Mouse (Mus musculus): ENCODE results near the gene Lig1. TPM values are rescaled to one million over a fixed set of nuclear protein-coding genes. Genes with fewer than 3 reads are reported as not detected.

The Lig1 gene
- polyA plus RNA-seq, 1 experiment = 9.4 TPM

DNA sequence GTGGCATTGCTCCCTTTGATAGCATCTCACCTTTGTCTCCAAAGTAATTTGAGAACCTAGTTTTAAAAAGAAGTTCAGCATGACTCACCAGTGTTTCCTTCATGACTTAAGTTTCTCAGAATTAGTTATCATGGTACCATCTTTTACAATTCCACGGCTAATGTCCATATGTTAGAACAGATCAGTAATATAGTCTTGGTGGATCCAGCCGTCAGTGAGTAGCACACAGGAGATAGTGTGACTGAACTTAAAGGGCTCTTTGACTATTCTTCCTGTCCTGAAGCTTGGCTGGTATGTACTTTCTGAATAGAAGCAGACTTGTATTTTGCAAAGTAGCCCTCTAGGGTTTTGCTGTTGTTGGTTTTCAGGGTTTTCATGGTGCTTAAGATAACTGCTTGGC lies 32.3 kb downstream of the Lig1 start:
- H3K27ac ChIP-seq (ENCODE audit: insufficient read depth, low read length) = no peak overlapping the region
- no peaks in the 10 kb centered on the region for H3K4me1 ChIP-seq (ENCODE audit: control insufficient read depth, insufficient read depth, low read length)
- no peak overlapping the region for H3K4me3 ChIP-seq (ENCODE audit: insufficient read depth, low read length)
- TF ChIP-seq CTCF (IDR thresholded peaks at IDR 0.05; ENCODE audit: extremely low read depth, insufficient read depth, low read length) = no peak
- TF ChIP-seq POLR2A (IDR thresholded peaks at IDR 0.05; ENCODE audit: extremely low read depth, insufficient read depth, low read length) = no peak

DNA sequence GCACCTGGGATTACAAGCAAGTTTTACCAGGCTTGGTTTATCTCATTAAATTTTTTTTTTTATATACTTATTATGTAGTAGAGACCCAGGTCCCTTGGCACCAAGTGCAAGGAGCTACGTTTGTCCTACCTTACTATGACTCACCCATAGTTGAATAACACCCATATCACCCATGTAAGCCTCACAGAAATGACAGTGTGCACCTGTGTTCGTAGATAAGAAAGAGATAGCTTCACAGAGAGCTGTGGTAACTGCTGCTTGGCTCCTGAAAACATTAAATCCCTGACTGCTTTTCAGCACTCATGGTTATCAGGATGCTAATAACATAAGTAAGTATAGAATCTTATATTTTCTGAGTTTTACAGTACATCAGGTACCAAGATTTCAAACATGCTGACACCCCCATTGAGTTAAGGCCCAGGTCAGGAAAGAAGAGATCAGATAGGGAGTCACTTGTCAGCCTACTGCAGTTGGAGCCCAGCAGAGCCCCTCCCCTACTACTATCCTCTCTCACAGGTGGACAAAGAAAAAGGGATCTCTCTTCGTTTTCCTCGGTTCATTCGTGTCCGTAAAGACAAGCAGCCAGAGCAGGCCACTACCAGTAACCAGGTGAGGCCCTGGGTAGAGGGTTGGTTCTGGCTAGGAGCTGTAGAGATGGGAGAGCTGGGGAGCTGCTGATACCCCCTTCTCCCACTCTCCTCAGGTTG lies 33.6 kb downstream of the Lig1 start:
- Histone ChIP-seq H3K27ac (ENCODE audit: insufficient read depth, low read length) (no peak overlapping the region), H3K4me1 (ENCODE audit: control insufficient read depth, insufficient read depth, low read length) (no peaks in the 10 kb centered on the region), H3K4me3 (ENCODE audit: insufficient read depth, low read length) (no peak overlapping the region)
- TF ChIP-seq POLR2A (IDR thresholded peaks at IDR 0.05; ENCODE audit: extremely low read depth, insufficient read depth, low read length) (no peak), CTCF (IDR thresholded peaks at IDR 0.05; ENCODE audit: extremely low read depth, insufficient read depth, low read length) (no peak)

DNA sequence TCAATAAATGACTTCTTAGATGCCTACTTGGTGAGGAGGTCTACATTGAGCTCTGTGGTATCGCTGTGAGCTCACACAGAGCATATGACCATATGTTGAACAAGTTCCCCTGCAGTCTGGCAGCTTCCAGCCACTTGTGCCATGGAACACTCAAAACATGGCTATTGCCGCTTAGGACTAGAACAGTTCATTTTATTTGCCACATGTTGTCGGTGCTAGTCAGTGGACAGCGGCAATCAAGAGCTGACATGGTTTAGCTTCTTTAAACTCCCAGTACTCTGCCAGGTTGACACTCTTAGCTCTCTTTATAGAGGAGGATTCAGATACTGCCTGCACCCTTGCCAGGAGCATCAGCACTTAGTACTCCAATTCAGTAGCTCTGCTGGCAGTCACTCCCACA lies 34.3 kb downstream of the Lig1 start:
- Histone ChIP-seq H3K4me3 (ENCODE audit: insufficient read depth, low read length) (no peak overlapping the region), H3K27ac (ENCODE audit: insufficient read depth, low read length) (no peak overlapping the region), H3K4me1 (ENCODE audit: control insufficient read depth, insufficient read depth, low read length) (no peaks in the 10 kb centered on the region)
- TF ChIP-seq POLR2A (IDR thresholded peaks at IDR 0.05; ENCODE audit: extremely low read depth, insufficient read depth, low read length) (no peak), CTCF (IDR thresholded peaks at IDR 0.05; ENCODE audit: extremely low read depth, insufficient read depth, low read length) (no peak)

DNA sequence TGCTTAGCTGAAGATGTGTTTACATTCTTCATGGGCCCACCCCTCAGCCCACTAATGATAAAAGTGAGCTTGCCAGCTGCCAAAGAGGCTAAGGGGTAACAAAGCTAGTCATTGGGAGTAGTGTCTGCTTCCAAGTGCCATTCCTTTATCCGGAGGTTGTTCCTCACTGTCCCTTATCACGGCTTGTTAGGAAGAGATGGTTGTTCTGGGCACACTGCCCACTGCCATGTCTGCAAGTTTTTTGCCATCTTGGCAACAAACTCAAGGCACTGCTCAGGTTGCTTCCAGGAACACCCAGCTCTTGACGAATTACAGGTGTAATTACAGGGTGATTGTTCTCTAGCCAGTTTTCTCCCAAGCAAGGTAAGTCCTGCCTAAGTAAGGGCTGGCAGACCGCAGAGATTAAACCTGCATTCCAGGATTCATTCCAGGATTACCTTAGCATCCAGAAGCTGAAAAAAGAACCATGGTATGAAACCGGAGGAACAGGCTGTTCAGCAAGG lies 37.1 kb downstream of the Lig1 start:
- Histone ChIP-seq H3K27ac (ENCODE audit: insufficient read depth, low read length) (no peak overlapping the region), H3K4me3 (ENCODE audit: insufficient read depth, low read length) (no peak overlapping the region), H3K4me1 (ENCODE audit: control insufficient read depth, insufficient read depth, low read length) (no peaks in the 10 kb centered on the region)
- TF ChIP-seq CTCF (IDR thresholded peaks at IDR 0.05; ENCODE audit: extremely low read depth, insufficient read depth, low read length) (no peak), POLR2A (IDR thresholded peaks at IDR 0.05; ENCODE audit: extremely low read depth, insufficient read depth, low read length) (no peak)

DNA sequence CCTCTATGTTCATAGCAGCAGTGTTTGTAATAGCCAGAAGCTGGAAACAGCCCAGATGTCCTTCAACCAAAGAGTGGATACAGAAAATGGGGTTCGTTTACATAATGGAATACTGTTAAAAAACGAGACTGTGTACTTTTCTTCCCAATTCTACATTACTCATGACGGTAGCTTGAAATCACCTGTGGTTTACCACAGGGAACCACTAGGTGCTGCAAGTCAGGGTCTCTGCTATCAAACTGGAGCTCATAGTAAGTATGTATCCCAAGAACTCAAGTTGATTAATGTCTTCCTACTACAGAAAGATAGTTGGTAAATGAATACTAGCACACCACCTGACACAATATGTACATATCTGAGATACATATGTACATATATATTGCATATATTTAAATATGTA lies 44.3 kb downstream of the Lig1 start:
- Histone ChIP-seq H3K27ac (ENCODE audit: insufficient read depth, low read length) (no peak overlapping the region), H3K4me1 (ENCODE audit: control insufficient read depth, insufficient read depth, low read length) (no peaks in the 10 kb centered on the region), H3K4me3 (ENCODE audit: insufficient read depth, low read length) (no peak overlapping the region)
- TF ChIP-seq CTCF (IDR thresholded peaks at IDR 0.05; ENCODE audit: extremely low read depth, insufficient read depth, low read length) = no peak
- no peak for TF ChIP-seq POLR2A (IDR thresholded peaks at IDR 0.05; ENCODE audit: extremely low read depth, insufficient read depth, low read length)

DNA sequence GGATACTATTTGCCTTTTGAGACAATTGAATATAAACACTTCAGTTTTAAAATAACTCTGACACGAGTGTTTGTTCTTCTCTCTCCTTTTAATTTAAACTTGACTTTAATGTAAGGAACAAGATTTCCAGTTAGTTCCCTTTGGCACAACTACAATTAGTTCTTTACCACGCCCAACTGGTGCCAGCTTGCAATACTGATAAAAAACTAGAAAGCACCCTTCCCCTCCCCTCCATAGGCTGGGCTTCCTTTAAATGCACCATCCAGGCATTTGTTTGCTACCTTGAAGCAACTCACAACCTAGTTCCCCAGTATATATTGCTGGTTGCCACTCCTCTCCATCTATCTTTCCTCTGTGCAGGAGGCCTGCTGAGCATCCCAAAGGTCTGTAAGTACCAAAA lies 47.2 kb downstream of the Lig1 start, which contains the start of gene Pla2g4c:
Gene Pla2g4c (plus strand): TSS at position 340 of the 400 bp plus-strand sequence.
- Histone ChIP-seq H3K4me3 (ENCODE audit: insufficient read depth, low read length) (no peak within 1 kb of the TSS), H3K4me1 (ENCODE audit: control insufficient read depth, insufficient read depth, low read length) (no peaks in the 10 kb centered on the region), H3K27ac (ENCODE audit: insufficient read depth, low read length) (no peak within 1 kb of the TSS)
- TF ChIP-seq POLR2A (IDR thresholded peaks at IDR 0.05; ENCODE audit: extremely low read depth, insufficient read depth, low read length) = no peak
- TF ChIP-seq CTCF (IDR thresholded peaks at IDR 0.05; ENCODE audit: extremely low read depth, insufficient read depth, low read length) = no peak

DNA sequence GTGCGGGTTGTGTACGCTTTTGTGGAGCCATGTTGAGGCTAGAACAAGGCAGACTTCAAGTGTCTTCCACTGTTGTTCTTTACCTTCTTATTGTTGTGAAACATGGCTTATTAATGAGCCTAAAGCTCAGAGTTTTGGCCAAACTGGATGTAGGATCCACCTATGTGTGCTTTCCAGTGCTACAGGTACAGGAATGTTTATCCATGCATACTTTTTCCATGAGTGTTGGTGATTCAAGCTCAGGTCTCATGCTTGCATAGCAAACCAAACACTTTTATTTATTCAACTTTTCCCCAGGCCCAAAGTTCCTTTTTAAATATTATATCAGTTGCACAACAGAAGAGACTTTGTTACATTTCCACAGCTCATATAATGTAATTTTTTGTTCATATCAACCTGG lies 53.5 kb downstream of the Lig1 start:
- Histone ChIP-seq H3K27ac (ENCODE audit: insufficient read depth, low read length) (no peak overlapping the region), H3K4me1 (ENCODE audit: control insufficient read depth, insufficient read depth, low read length) (no peaks in the 10 kb centered on the region), H3K4me3 (ENCODE audit: insufficient read depth, low read length) (no peak overlapping the region)
- no peak for TF ChIP-seq CTCF (IDR thresholded peaks at IDR 0.05; ENCODE audit: extremely low read depth, insufficient read depth, low read length)
- TF ChIP-seq POLR2A (IDR thresholded peaks at IDR 0.05; ENCODE audit: extremely low read depth, insufficient read depth, low read length) = no peak

DNA sequence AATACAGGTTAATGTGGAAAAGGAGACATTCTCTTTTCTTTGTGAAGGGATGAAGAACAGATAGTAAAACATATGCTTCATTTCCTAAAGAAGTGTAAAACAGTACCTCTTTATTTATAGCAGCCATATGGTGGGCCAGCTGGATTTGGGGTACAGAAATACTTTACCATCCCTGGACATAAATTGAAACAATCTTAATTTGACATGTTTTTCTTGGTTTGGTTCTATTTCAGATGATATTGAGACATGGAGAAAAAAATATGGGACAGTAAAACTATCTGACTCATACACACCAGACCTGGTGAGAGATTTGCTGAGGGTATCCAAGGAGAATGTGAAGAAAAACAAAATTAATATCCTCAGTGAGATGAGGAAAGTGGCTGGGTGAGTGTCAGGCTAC lies 78.9 kb downstream of the Lig1 start:
- TF ChIP-seq CTCF (IDR thresholded peaks at IDR 0.05; ENCODE audit: extremely low read depth, insufficient read depth, low read length) (no peak), POLR2A (IDR thresholded peaks at IDR 0.05; ENCODE audit: extremely low read depth, insufficient read depth, low read length) (no peak)
- no peak overlapping the region for H3K27ac ChIP-seq (ENCODE audit: insufficient read depth, low read length)
- H3K4me3 ChIP-seq (ENCODE audit: insufficient read depth, low read length) = no peak overlapping the region
- no peaks in the 10 kb centered on the region for H3K4me1 ChIP-seq (ENCODE audit: control insufficient read depth, insufficient read depth, low read length)

Other genes starting within 250 kb of the Lig1 start
- 224 and 229 TPM in 2 replicates for gene Chmp2a, start 242.5 kb upstream of the Lig1 start, polyA plus RNA-seq (2012; rRNA removed)
- 400 and 402 TPM in 2 replicates for gene Ube2m, start 239.0 kb upstream of the Lig1 start, polyA plus RNA-seq (2012; rRNA removed)
- 14.3 and 15.2 TPM in 2 replicates for gene Mzf1, start 222.5 kb upstream of the Lig1 start, polyA plus RNA-seq (2012; rRNA removed)
- gene Vmn1r85, start 182.1 kb upstream of the Lig1 start, polyA plus RNA-seq (2012; rRNA removed) = not detected in 2 replicates
- not detected in 2 replicates for gene Vmn1r86, start 157.4 kb upstream of the Lig1 start, polyA plus RNA-seq (2012; rRNA removed)
- gene Vmn1r87, start 137.1 kb upstream of the Lig1 start, polyA plus RNA-seq (2012; rRNA removed) = not detected in 2 replicates
- not detected in 2 replicates for gene Vmn1r88, start 117.7 kb upstream of the Lig1 start, polyA plus RNA-seq (2012; rRNA removed)
- gene Vmn1r89, start 64.3 kb upstream of the Lig1 start, polyA plus RNA-seq (2012; rRNA removed) = not detected in 2 replicates
- gene Zswim9, start 1.4 kb downstream of the Lig1 start, polyA plus RNA-seq (2012; rRNA removed) = 8.5 and 8.6 TPM in 2 replicates
- gene Pla2g4c, start 47.4 kb downstream of the Lig1 start, polyA plus RNA-seq (2012; rRNA removed) = 0.30 and 0.33 TPM in 2 replicates
- gene Cabp5, start 120.8 kb downstream of the Lig1 start, polyA plus RNA-seq (2012; rRNA removed) = 0.17 and 0.23 TPM in 2 replicates
- gene Bsph1, start 173.6 kb downstream of the Lig1 start, polyA plus RNA-seq (2012; rRNA removed) = not detected in 2 replicates

All from cortical plate, adult 2 months (tissue).